Mouse (Mus musculus) heart, embryonic 15.5 days (tissue): ENCODE measurements around the gene Ldah. TPM values are rescaled to one million over a fixed set of nuclear protein-coding genes. Genes with fewer than 3 reads are reported as not detected.

Experiments
- ATAC-seq: fragments of 200-750 bp; cut with Nextera tagmentation; replicated peaks from 2 replicates; pipeline ENCODE4 v1.8.0; 2017; ENCODE audit warnings: low read depth, moderate TSS enrichment; ENCODE audit not compliant: insufficient number of reproducible peaks, insufficient read depth, low FRiP score
- H3K27ac ChIP-seq: fragments of 300-500 bp; sonication (generic); 2 replicates; pipeline ENCODE4 v1.5.1; 2015; ENCODE audit warnings: mild to moderate bottlenecking, inconsistent platforms
- H3K27me3 ChIP-seq: fragments of 300-500 bp; sonication (generic); 2 replicates; pipeline ENCODE4 v1.6.1; 2015; ENCODE audit warnings: inconsistent platforms
- H3K36me3 ChIP-seq: fragments of 300-500 bp; sonication (generic); 2 replicates; pipeline ENCODE4 v1.6.1; 2015; ENCODE audit warnings: mild to moderate bottlenecking, inconsistent platforms
- H3K4me1 ChIP-seq: fragments of 300-500 bp; sonication (generic); replicated peaks from 2 replicates; pipeline ENCODE4 v1.6.1; 2015; ENCODE audit warnings: inconsistent platforms
- H3K4me2 ChIP-seq: fragments of 300-500 bp; sonication (generic); 2 replicates; pipeline ENCODE4 v1.6.1; 2015; ENCODE audit warnings: inconsistent platforms, mild to moderate bottlenecking, moderate library complexity
- H3K4me3 ChIP-seq: fragments of 300-500 bp; sonication (generic); 2 replicates; pipeline ENCODE4 v1.5.1; 2015; ENCODE audit warnings: mild to moderate bottlenecking, inconsistent platforms
- H3K9ac ChIP-seq: fragments of 300-500 bp; sonication (generic); 2 replicates; pipeline ENCODE4 v1.6.1; 2015; ENCODE audit warnings: mild to moderate bottlenecking, inconsistent platforms
- H3K9me3 ChIP-seq: fragments of 300-500 bp; sonication (generic); replicated peaks from 2 replicates; pipeline ENCODE4 v1.6.1; 2016; ENCODE audit warnings: inconsistent platforms
- WGBS: fragments of 180-500 bp; shearing (Covaris S2); methylation state at CpG from one replicate; pipeline ENCODE4 v1.1.7; 2015; ENCODE audit warnings: mixed read lengths; 5-methylcytosine and 5-hydroxymethylcytosine counted together
- polyA plus RNA-seq: library from polyadenylated mRNA; unstranded; fragments of >200 nt; fragmentation: Nextera tagmentation; extraction: Ambion mirVana; gene quantifications from 2 replicates; pipeline ENCODE4 v1.2.1, GENCODE M21; 2015

Gene Ldah
- polyA plus RNA-seq, 1 experiment from 2014 or later = 48.7 TPM

GRCm38 (mm10) chr12:8313270-8313771 is 105.4 kb downstream of the Ldah start, which contains the start of gene Hs1bp3:
TSS of gene Hs1bp3 (plus strand) at chr12:8313432.
- peak; percentile 77 for ATAC-seq
- Histone ChIP-seq H3K9ac (peak within 1 kb of the TSS; percentile 72), H3K4me1 (peaks cover 12% of the 10 kb centered on the region), H3K9me3 (no peaks in the 10 kb centered on the region), H3K4me3 (peak within 1 kb of the TSS; percentile 66), H3K27ac (no peak within 1 kb of the TSS), H3K27me3 (peaks cover 22% of the 10 kb centered on the region), H3K4me2 (peak within 1 kb of the TSS; percentile 77), H3K36me3 (peaks cover 7% of the 10 kb centered on the region; the same call in 1 of the 2 replicates)
- WGBS = under 1% methylated on average over 38 of the region's 38 CpGs

GRCm38 (mm10) chr12:8313773-8314172 is 105.9 kb downstream of the Ldah start:
- peak; percentile 15; the same call in 1 of the 2 replicates for ATAC-seq
- Histone ChIP-seq H3K27me3 (peaks cover 22% of the 10 kb centered on the region), H3K9me3 (no peaks in the 10 kb centered on the region), H3K27ac (no peak overlapping the region), H3K36me3 (peaks cover 11% of the 10 kb centered on the region; the same call in 1 of the 2 replicates), H3K4me3 (peak overlapping the region; percentile 66), H3K4me1 (peaks cover 12% of the 10 kb centered on the region), H3K4me2 (peak overlapping the region; percentile 77), H3K9ac (peak overlapping the region; percentile 72)
- WGBS = 18% methylated on average over 12 of the region's 12 CpGs

GRCm38 (mm10) chr12:8316541-8316940 is 108.6 kb downstream of the Ldah start:
- 85% methylated on average over 5 of the region's 5 CpGs for WGBS

GRCm38 (mm10) chr12:8320084-8320713 is 112.3 kb downstream of the Ldah start:
- no peak overlapping the region for H3K9ac ChIP-seq
- no peak overlapping the region for H3K4me2 ChIP-seq
- no peaks in the 10 kb centered on the region for H3K9me3 ChIP-seq
- H3K4me1 ChIP-seq = peaks cover 3% of the 10 kb centered on the region; the same call in 1 of the 2 replicates
- 40% methylated on average over 5 of the region's 5 CpGs for WGBS
- H3K36me3 ChIP-seq = peaks cover 28% of the 10 kb centered on the region; the same call in 1 of the 2 replicates
- peak; percentile 25; the same call in 1 of the 2 replicates for ATAC-seq
- no peaks in the 10 kb centered on the region for H3K27me3 ChIP-seq
- H3K27ac ChIP-seq = no peak overlapping the region
- no peak overlapping the region for H3K4me3 ChIP-seq

More at GRCm38 (mm10) chr12:8316541-8316940, 108.6 kb downstream of the Ldah start:
- no peak for ATAC-seq
- H3K4me3 ChIP-seq = no peak overlapping the region
- no peak overlapping the region for H3K4me2 ChIP-seq
- H3K4me1 ChIP-seq = peaks cover 15% of the 10 kb centered on the region
- H3K9ac ChIP-seq = no peak overlapping the region
- H3K27me3 ChIP-seq = 0 out of 2 replicates have a peak, but pooled peaks cover 4% of the 10 kb centered on the region
- no peaks in the 10 kb centered on the region for H3K9me3 ChIP-seq
- no peak overlapping the region for H3K27ac ChIP-seq
- H3K36me3 ChIP-seq = peaks cover 20% of the 10 kb centered on the region; the same call in 1 of the 2 replicates

- H3K9me3 ChIP-seq = no peaks in the 10 kb centered on the region
- no peak for ATAC-seq
- no peaks in the 10 kb centered on the region for H3K27me3 ChIP-seq
- H3K36me3 ChIP-seq = peaks cover 28% of the 10 kb centered on the region; the same call in 1 of the 2 replicates
- H3K4me1 ChIP-seq = peaks cover 3% of the 10 kb centered on the region; the same call in 1 of the 2 replicates
- no peak overlapping the region for H3K4me3 ChIP-seq
- no peak overlapping the region for H3K27ac ChIP-seq
- H3K9ac ChIP-seq = no peak overlapping the region
- 83% methylated on average over 10 of the region's 10 CpGs for WGBS
- no peak overlapping the region for H3K4me2 ChIP-seq
These were observed 113.6 kb downstream of the Ldah start for GRCm38 (mm10) chr12:8321506-8321905.

- no peaks in the 10 kb centered on the region for H3K27me3 ChIP-seq
- H3K9me3 ChIP-seq = no peaks in the 10 kb centered on the region
- H3K36me3 ChIP-seq = peaks cover 15% of the 10 kb centered on the region; the same call in 1 of the 2 replicates
- no peak overlapping the region for H3K27ac ChIP-seq
- ATAC-seq = no peak
- H3K9ac ChIP-seq = no peak overlapping the region
- H3K4me2 ChIP-seq = no peak overlapping the region
- no peak overlapping the region for H3K4me3 ChIP-seq
- whole genome bisulfite sequencing = 83% methylated on average over 10 of the region's 10 CpGs
- peaks cover 10% of the 10 kb centered on the region for H3K4me1 ChIP-seq
These were observed 116.2 kb downstream of the Ldah start for GRCm38 (mm10) chr12:8324086-8324485.

- no peak overlapping the region for H3K4me2 ChIP-seq
- no peak overlapping the region for H3K9ac ChIP-seq
- peaks cover 17% of the 10 kb centered on the region; the same call in 1 of the 2 replicates for H3K36me3 ChIP-seq
These were observed 117.5 kb downstream of the Ldah start for GRCm38 (mm10) chr12:8325245-8325942.

GRCm38 (mm10) chr12:8325943-8326522 is 118.1 kb downstream of the Ldah start:
- Histone ChIP-seq H3K9me3 (no peaks in the 10 kb centered on the region), H3K4me3 (no peak overlapping the region), H3K36me3 (peaks cover 17% of the 10 kb centered on the region; the same call in 1 of the 2 replicates), H3K4me2 (no peak overlapping the region), H3K9ac (no peak overlapping the region), H3K27ac (no peak overlapping the region), H3K27me3 (no peaks in the 10 kb centered on the region), H3K4me1 (peaks cover 11% of the 10 kb centered on the region)
- WGBS = 86% methylated on average over 17 of the region's 17 CpGs
- ATAC-seq = no peak

More at GRCm38 (mm10) chr12:8325245-8325942, 117.5 kb downstream of the Ldah start:
- H3K4me3 ChIP-seq = no peak overlapping the region
- H3K4me1 ChIP-seq = peaks cover 7% of the 10 kb centered on the region
- no peak overlapping the region for H3K27ac ChIP-seq
- no peak for ATAC-seq
- WGBS = 93% methylated on average over 13 of the region's 13 CpGs
- no peaks in the 10 kb centered on the region for H3K9me3 ChIP-seq
- H3K27me3 ChIP-seq = no peaks in the 10 kb centered on the region

GRCm38 (mm10) chr12:8326825-8327674 is 119.1 kb downstream of the Ldah start:
- no peak overlapping the region; the same call in 1 of the 2 replicates for H3K4me2 ChIP-seq
- ATAC-seq = peak; percentile 55
- H3K27ac ChIP-seq = peak overlapping the region; percentile 8; the same call in 1 of the 2 replicates
- H3K9me3 ChIP-seq = no peaks in the 10 kb centered on the region
- H3K4me3 ChIP-seq = no peak overlapping the region
- 38% methylated on average over 17 of the region's 17 CpGs for WGBS
- H3K27me3 ChIP-seq = no peaks in the 10 kb centered on the region
- H3K4me1 ChIP-seq = peaks cover 21% of the 10 kb centered on the region
- peaks cover 10% of the 10 kb centered on the region; the same call in 1 of the 2 replicates for H3K36me3 ChIP-seq
- H3K9ac ChIP-seq = 0 out of 2 replicates have a peak overlapping the region, but pooled peaks have one; percentile 4

- no peak overlapping the region for H3K4me2 ChIP-seq
- ATAC-seq = no peak
- no peaks in the 10 kb centered on the region for H3K9me3 ChIP-seq
- peak overlapping the region; percentile 8; the same call in 1 of the 2 replicates for H3K27ac ChIP-seq
- no peak overlapping the region for H3K9ac ChIP-seq
- no peak overlapping the region for H3K4me3 ChIP-seq
- H3K27me3 ChIP-seq = no peaks in the 10 kb centered on the region
- peaks cover 10% of the 10 kb centered on the region; the same call in 1 of the 2 replicates for H3K36me3 ChIP-seq
- 87% methylated on average over 1 of the region's 1 CpGs for WGBS
- peaks cover 25% of the 10 kb centered on the region for H3K4me1 ChIP-seq
These were observed 119.8 kb downstream of the Ldah start for GRCm38 (mm10) chr12:8327675-8328053.
